Mouse (Mus musculus): Measurements from ENCODE around the gene Fn3k. TPM values are rescaled to one million over a fixed set of nuclear protein-coding genes. Genes with fewer than 3 reads are reported as not detected.

Fn3k gene
- polyA plus RNA-seq (2015; fragmentation: Nextera tagmentation; extraction: Ambion mirVana) = 3.8 and 4.4 TPM in 2 replicates

DNA sequence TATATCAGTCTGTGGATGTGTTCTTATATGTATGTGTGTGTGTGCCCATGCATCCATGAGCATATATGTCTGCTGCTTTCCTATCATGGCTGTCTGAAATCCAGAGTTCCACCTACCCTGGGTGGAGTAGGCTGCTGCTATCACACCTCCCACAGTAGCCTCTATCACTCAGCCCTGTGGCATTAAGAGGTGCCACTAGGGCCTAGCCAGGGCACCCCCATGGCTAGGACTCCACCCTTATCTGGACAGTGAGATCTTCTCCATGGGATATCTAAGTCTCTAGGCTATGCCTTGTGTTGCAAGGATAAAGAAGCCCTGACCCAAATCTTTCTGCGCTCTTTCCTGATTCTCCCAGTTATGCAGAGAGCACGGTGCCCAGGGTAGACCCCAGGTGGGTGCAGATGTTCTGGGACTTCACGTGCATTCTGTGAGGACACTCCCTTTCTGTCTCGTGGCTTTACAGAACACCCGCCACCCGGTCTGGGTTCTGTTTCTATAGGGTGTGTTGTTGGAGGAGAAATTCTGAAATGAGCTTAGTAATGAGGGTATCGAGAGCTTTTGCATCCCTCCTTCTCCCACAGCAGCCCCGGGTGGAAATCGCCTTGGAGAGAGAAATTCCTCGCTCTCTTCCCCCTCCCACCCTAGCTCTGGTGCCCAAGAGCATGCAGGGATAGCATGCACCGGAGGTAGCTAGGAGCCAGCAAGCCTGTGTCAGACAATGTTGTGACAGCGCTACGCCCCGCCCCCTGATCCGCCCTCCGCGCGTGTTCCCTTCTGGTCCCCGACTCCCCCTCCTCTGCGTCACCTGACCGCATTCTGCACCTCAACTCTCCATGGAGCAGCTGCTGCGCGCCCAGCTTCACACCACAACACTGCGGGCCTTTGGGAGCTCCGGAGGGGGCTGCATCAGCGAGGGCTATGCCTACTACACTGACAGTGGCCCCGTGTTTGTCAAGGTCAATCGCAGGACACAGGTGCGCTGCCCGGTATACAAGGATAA, at the start of gene Fn3k:
Fn3k (plus strand) TSS at position 758 of the 1,000 bp plus-strand sequence.
- no peaks in the 10 kb centered on the region for H3K9me3 ChIP-seq
- peaks cover 11% of the 10 kb centered on the region for H3K36me3 ChIP-seq
- H3K9ac ChIP-seq (replicated peaks) = peak within 1 kb of the TSS; percentile 66
- no peaks in the 10 kb centered on the region for H3K27me3 ChIP-seq
- peak within 1 kb of the TSS; percentile 56 for H3K27ac ChIP-seq
- peak; percentile 98 for ATAC-seq
- WGBS = 7% methylated on average over 30 of the region's 30 CpGs
- H3K4me2 ChIP-seq (replicated peaks) = peak within 1 kb of the TSS; percentile 74
- H3K4me3 ChIP-seq (replicated peaks) = peak within 1 kb of the TSS; percentile 48
- H3K4me1 ChIP-seq (replicated peaks) = peaks cover 18% of the 10 kb centered on the region

- Histone ChIP-seq H3K4me1 (replicated peaks) (peaks cover 16% of the 10 kb centered on the region), H3K4me3 (replicated peaks) (peak within 1 kb of the TSS; percentile 69), H3K4me2 (replicated peaks) (peak within 1 kb of the TSS; percentile 87), H3K9me3 (no peaks in the 10 kb centered on the region), H3K27ac (peak within 1 kb of the TSS; percentile 53; the same call in 1 of the 2 replicates), H3K9ac (replicated peaks) (peak within 1 kb of the TSS; percentile 69), H3K36me3 (no peaks in the 10 kb centered on the region), H3K27me3 (peaks cover 18% of the 10 kb centered on the region)
- WGBS = under 1% methylated on average over 61 of the region's 61 CpGs
- peak; percentile 99 for ATAC-seq
Observed at GRCm38 (mm10) chr11:121387750-121388553, 46.8 kb upstream of the Fn3k start, which contains the start of gene Rab40b. TSS of gene Rab40b (minus strand) at chr11:121388251.

- H3K36me3 ChIP-seq = no peaks in the 10 kb centered on the region
- no peaks in the 10 kb centered on the region for H3K9me3 ChIP-seq
- no peak overlapping the region for H3K9ac ChIP-seq (replicated peaks)
- H3K4me3 ChIP-seq (replicated peaks) = peak overlapping the region; percentile 69
- peak; percentile 51; the same call in 1 of the 2 replicates for ATAC-seq
- H3K27me3 ChIP-seq = peaks cover 18% of the 10 kb centered on the region
- peaks cover 16% of the 10 kb centered on the region for H3K4me1 ChIP-seq (replicated peaks)
- WGBS = 11% methylated on average over 6 of the region's 6 CpGs
- H3K4me2 ChIP-seq (replicated peaks) = peak overlapping the region; percentile 87
- no peak overlapping the region for H3K27ac ChIP-seq
Observed at GRCm38 (mm10) chr11:121388554-121388945, 46.2 kb upstream of the Fn3k start.

GRCm38 (mm10) chr11:121390793-121391192, 43.9 kb upstream of the Fn3k start:
- WGBS = 59% methylated on average over 3 of the region's 3 CpGs

DNA sequence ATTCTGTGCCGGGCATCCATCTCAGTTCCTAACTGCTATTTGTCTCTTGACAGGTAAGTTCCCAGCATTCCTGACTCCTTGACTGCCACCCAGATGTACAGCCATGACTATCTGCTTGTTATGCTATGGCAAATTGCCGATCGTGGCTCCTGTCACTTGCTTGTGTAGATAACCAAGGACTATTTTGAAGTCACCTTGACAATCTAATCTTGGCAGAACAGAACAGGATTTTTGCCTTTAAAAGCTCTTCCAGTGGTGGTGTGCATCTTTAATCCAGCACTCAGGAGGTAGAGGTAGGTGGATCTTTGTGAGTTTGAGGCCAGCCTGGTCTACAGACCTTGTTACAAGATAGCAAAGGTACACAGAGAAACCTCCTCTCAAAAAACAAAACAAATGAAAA, 42.3 kb upstream of the Fn3k start:
- H3K9me3 ChIP-seq = no peaks in the 10 kb centered on the region
- ATAC-seq = no peak
- H3K4me3 ChIP-seq (replicated peaks) = no peak overlapping the region
- H3K27ac ChIP-seq = no peak overlapping the region
- H3K27me3 ChIP-seq = 0 out of 2 replicates have a peak, but pooled peaks cover 4% of the 10 kb centered on the region
- no peak overlapping the region for H3K4me2 ChIP-seq (replicated peaks)
- no peaks in the 10 kb centered on the region for H3K36me3 ChIP-seq
- no peak overlapping the region for H3K9ac ChIP-seq (replicated peaks)
- H3K4me1 ChIP-seq (replicated peaks) = peaks cover 10% of the 10 kb centered on the region
- WGBS = 92% methylated on average over 3 of the region's 3 CpGs

More at GRCm38 (mm10) chr11:121390793-121391192, 43.9 kb upstream of the Fn3k start:
- Histone ChIP-seq H3K36me3 (no peaks in the 10 kb centered on the region), H3K27ac (no peak overlapping the region), H3K4me1 (replicated peaks) (peaks cover 16% of the 10 kb centered on the region), H3K27me3 (peaks cover 18% of the 10 kb centered on the region), H3K4me2 (replicated peaks) (no peak overlapping the region), H3K9ac (replicated peaks) (no peak overlapping the region), H3K4me3 (replicated peaks) (no peak overlapping the region), H3K9me3 (no peaks in the 10 kb centered on the region)
- ATAC-seq = no peak

GRCm38 (mm10) chr11:121407366-121408155, 27.2 kb upstream of the Fn3k start:
- Histone ChIP-seq H3K27me3 (no peaks in the 10 kb centered on the region), H3K4me3 (replicated peaks) (no peak overlapping the region), H3K36me3 (no peaks in the 10 kb centered on the region), H3K4me1 (replicated peaks) (no peaks in the 10 kb centered on the region), H3K4me2 (replicated peaks) (no peak overlapping the region), H3K27ac (no peak overlapping the region), H3K9ac (replicated peaks) (no peak overlapping the region), H3K9me3 (no peaks in the 10 kb centered on the region)
- no peak for ATAC-seq
- WGBS = 73% methylated on average over 3 of the region's 3 CpGs

DNA sequence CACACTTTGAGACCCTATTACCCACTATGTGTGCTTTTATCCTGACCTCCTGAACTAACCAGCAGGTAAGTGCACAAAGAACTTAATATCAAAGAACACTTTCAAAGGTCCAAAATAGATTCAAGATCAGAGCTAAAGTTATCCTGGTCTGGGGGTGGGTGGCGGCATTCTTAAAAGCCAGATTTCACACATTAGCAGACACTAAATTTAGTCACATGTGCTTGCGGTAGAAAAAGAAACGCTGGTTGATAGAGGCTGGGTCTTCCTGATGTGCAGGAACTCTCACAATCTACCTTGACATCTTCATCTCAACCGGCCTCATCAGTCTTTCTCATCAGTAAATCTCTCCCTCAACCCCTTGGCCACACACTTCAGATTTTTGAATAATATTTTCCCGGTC, 20.0 kb upstream of the Fn3k start:
- Histone ChIP-seq H3K27me3 (no peaks in the 10 kb centered on the region), H3K36me3 (no peaks in the 10 kb centered on the region), H3K9ac (replicated peaks) (no peak overlapping the region), H3K4me2 (replicated peaks) (no peak overlapping the region), H3K9me3 (no peaks in the 10 kb centered on the region), H3K27ac (no peak overlapping the region), H3K4me3 (replicated peaks) (no peak overlapping the region), H3K4me1 (replicated peaks) (no peaks in the 10 kb centered on the region)
- whole genome bisulfite sequencing = 92% methylated on average over 5 of the region's 5 CpGs
- ATAC-seq = no peak

GRCm38 (mm10) chr11:121415351-121415750, 19.4 kb upstream of the Fn3k start:
- no peak overlapping the region for H3K4me3 ChIP-seq (replicated peaks)
- H3K9ac ChIP-seq (replicated peaks) = no peak overlapping the region
- no peaks in the 10 kb centered on the region for H3K36me3 ChIP-seq
- no peaks in the 10 kb centered on the region for H3K27me3 ChIP-seq
- ATAC-seq = no peak
- H3K4me1 ChIP-seq (replicated peaks) = no peaks in the 10 kb centered on the region
- no peak overlapping the region for H3K4me2 ChIP-seq (replicated peaks)
- H3K27ac ChIP-seq = no peak overlapping the region
- H3K9me3 ChIP-seq = no peaks in the 10 kb centered on the region
- WGBS = 86% methylated on average over 5 of the region's 5 CpGs

DNA sequence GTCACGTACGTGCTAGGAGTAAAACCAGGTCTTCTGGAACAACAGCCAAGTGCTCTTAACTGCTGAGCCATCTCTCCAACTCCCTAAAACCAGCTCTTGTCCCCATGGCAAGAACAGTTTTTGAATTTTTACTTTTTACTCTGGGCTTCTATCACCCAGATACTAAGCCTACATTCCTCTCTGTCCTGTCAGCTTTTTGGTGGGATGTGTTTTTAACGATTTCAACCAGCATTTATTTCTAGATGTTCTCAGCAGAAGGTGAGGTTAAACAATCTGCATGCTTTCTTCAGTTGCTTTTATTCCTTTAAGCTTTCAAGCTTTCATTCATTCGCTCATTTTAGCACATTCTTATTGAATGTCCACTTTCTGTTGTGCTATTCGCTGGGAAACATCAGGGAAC, 16.7 kb upstream of the Fn3k start:
- WGBS = 84% methylated on average over 5 of the region's 5 CpGs
- H3K36me3 ChIP-seq = no peaks in the 10 kb centered on the region
- peaks cover 12% of the 10 kb centered on the region for H3K4me1 ChIP-seq (replicated peaks)
- no peak overlapping the region for H3K4me3 ChIP-seq (replicated peaks)
- H3K9ac ChIP-seq (replicated peaks) = no peak overlapping the region
- no peak overlapping the region for H3K27ac ChIP-seq
- ATAC-seq = no peak
- no peaks in the 10 kb centered on the region for H3K27me3 ChIP-seq
- H3K4me2 ChIP-seq (replicated peaks) = no peak overlapping the region
- no peaks in the 10 kb centered on the region for H3K9me3 ChIP-seq

DNA sequence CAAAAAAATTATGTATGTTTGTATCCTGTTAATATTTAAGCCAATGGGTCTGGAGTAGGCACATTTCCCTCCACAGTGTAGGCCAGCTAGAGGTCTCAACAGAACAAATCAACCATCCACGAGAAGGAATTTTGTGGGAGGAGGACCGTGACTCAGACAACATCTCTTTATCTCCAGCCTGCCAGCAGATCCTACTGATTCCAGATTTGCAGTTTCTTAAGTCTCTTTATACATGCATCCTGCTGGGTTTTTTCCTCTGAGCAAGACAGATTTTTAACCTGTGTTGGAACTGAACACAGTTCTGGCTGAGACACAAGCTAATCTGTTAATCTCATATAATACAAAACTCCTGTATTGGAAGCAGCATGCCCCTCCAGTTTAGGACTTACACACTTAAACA, 15.8 kb upstream of the Fn3k start:
- H3K9ac ChIP-seq (replicated peaks) = no peak overlapping the region
- H3K27ac ChIP-seq = no peak overlapping the region
- 58% methylated on average over 2 of the region's 2 CpGs for WGBS
- H3K9me3 ChIP-seq = no peaks in the 10 kb centered on the region
- peaks cover 12% of the 10 kb centered on the region for H3K4me1 ChIP-seq (replicated peaks)
- no peak overlapping the region for H3K4me3 ChIP-seq (replicated peaks)
- no peak overlapping the region for H3K4me2 ChIP-seq (replicated peaks)
- no peak for ATAC-seq
- H3K36me3 ChIP-seq = no peaks in the 10 kb centered on the region
- H3K27me3 ChIP-seq = no peaks in the 10 kb centered on the region

DNA sequence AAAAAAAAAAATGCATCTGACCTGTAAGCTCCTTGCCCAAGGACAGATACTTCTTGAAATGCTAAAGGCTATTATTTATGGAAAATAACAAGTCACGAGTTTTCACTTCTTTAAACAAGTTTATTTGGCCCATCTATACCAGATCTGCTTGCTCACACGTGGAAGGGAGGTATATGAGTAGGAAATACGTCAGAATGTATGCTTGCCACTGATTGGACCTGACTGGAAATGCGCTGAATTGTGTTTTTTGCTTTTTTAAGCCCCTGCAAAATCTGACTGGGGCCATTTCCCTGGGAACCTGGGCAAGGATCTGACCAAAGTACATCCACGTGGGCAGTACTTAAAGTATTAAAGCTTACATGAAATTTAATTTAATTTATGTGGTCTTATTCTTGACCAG, 14.3 kb upstream of the Fn3k start:
- H3K4me1 ChIP-seq (replicated peaks) = peaks cover 12% of the 10 kb centered on the region
- H3K4me2 ChIP-seq (replicated peaks) = peak overlapping the region; percentile 83
- 48% methylated on average over 5 of the region's 5 CpGs for WGBS
- no peaks in the 10 kb centered on the region for H3K9me3 ChIP-seq
- H3K27me3 ChIP-seq = no peaks in the 10 kb centered on the region
- H3K36me3 ChIP-seq = no peaks in the 10 kb centered on the region
- H3K27ac ChIP-seq = no peak overlapping the region
- H3K9ac ChIP-seq (replicated peaks) = peak overlapping the region; percentile 65; the same call in 1 of the 2 replicates
- peak overlapping the region; percentile 78 for H3K4me3 ChIP-seq (replicated peaks)
- no peak for ATAC-seq
